Mouse (Mus musculus): ENCODE results near the gene Cemip. TPM values are rescaled to one million over a fixed set of nuclear protein-coding genes. Genes with fewer than 3 reads are reported as not detected.

Cemip gene
- polyA plus RNA-seq, 1 experiment from 2014 or later, result 0.89 TPM

- no peaks in the 10 kb centered on the region for H3K4me1 ChIP-seq (ENCODE audit: control insufficient read depth in 2 of 2, insufficient read depth in 2 of 2, low read length in 2 of 2)
- no peak overlapping the region for H3K9ac ChIP-seq (ENCODE audit: low read length)
- no peaks in the 10 kb centered on the region for H3K36me3 ChIP-seq (ENCODE audit: control insufficient read depth, insufficient read depth, low read length)
- no peaks in the 10 kb centered on the region for H3K9me3 ChIP-seq (ENCODE audit: control insufficient read depth, low read length)
- no peak for ATAC-seq (ENCODE audit: insufficient number of reproducible peaks, insufficient read depth, low FRiP score, low read depth)
- H3K4me2 ChIP-seq (ENCODE audit: low read length), result no peak overlapping the region
- H3K27ac ChIP-seq (replicated peaks in 1 of 2; ENCODE audit: control insufficient read depth in 1 of 2, insufficient read depth in 1 of 2, low read depth in 2 of 2, low read length in 2 of 2), result no peak overlapping the region
- no peak overlapping the region for H3K4me3 ChIP-seq (ENCODE audit: control insufficient read depth in 1 of 2, insufficient read depth in 1 of 2, low read depth in 1 of 2, low read length in 2 of 2)
- H3K27me3 ChIP-seq (ENCODE audit: control insufficient read depth, insufficient read depth, low read length), result no peaks in the 10 kb centered on the region
- 32% methylated on average over 8 of the region's 8 CpGs for WGBS
Observed at GRCm38 (mm10) chr7:84074266-84074665, 12.0 kb downstream of the Cemip start.

GRCm38 (mm10) chr7:84073856-84074255, 12.4 kb downstream of the Cemip start:
- no peaks in the 10 kb centered on the region for H3K27me3 ChIP-seq (ENCODE audit: control insufficient read depth, insufficient read depth, low read length)
- ATAC-seq (ENCODE audit: insufficient number of reproducible peaks, insufficient read depth, low FRiP score, low read depth), result no peak
- no peaks in the 10 kb centered on the region for H3K9me3 ChIP-seq (ENCODE audit: control insufficient read depth, low read length)
- H3K27ac ChIP-seq (replicated peaks in 1 of 2; ENCODE audit: control insufficient read depth in 1 of 2, insufficient read depth in 1 of 2, low read depth in 2 of 2, low read length in 2 of 2), result no peak overlapping the region
- H3K4me3 ChIP-seq (ENCODE audit: control insufficient read depth in 1 of 2, insufficient read depth in 1 of 2, low read depth in 1 of 2, low read length in 2 of 2), result no peak overlapping the region
- WGBS, result 60% methylated on average over 3 of the region's 3 CpGs
- H3K36me3 ChIP-seq (ENCODE audit: control insufficient read depth, insufficient read depth, low read length), result no peaks in the 10 kb centered on the region
- no peak overlapping the region for H3K9ac ChIP-seq (ENCODE audit: low read length)
- H3K4me1 ChIP-seq (ENCODE audit: control insufficient read depth in 2 of 2, insufficient read depth in 2 of 2, low read length in 2 of 2), result no peaks in the 10 kb centered on the region
- no peak overlapping the region for H3K4me2 ChIP-seq (ENCODE audit: low read length)

- Histone ChIP-seq H3K27ac (replicated peaks in 1 of 2; ENCODE audit: control insufficient read depth in 1 of 2, insufficient read depth in 1 of 2, low read depth in 2 of 2, low read length in 2 of 2) (no peak overlapping the region), H3K4me1 (ENCODE audit: control insufficient read depth in 2 of 2, insufficient read depth in 2 of 2, low read length in 2 of 2) (no peaks in the 10 kb centered on the region), H3K9me3 (ENCODE audit: control insufficient read depth, low read length) (0 out of 2 replicates have a peak, but pooled peaks cover 4% of the 10 kb centered on the region), H3K27me3 (ENCODE audit: control insufficient read depth, insufficient read depth, low read length) (no peaks in the 10 kb centered on the region), H3K36me3 (ENCODE audit: control insufficient read depth, insufficient read depth, low read length) (no peaks in the 10 kb centered on the region), H3K4me2 (ENCODE audit: low read length) (no peak overlapping the region), H3K9ac (ENCODE audit: low read length) (no peak overlapping the region), H3K4me3 (ENCODE audit: control insufficient read depth in 1 of 2, insufficient read depth in 1 of 2, low read depth in 1 of 2, low read length in 2 of 2) (no peak overlapping the region)
- 61% methylated on average over 5 of the region's 5 CpGs for WGBS
- ATAC-seq (ENCODE audit: insufficient number of reproducible peaks, insufficient read depth, low FRiP score, low read depth), result no peak
Observed at GRCm38 (mm10) chr7:84068931-84069330, 17.4 kb downstream of the Cemip start.

- Histone ChIP-seq H3K4me1 (ENCODE audit: control insufficient read depth in 2 of 2, insufficient read depth in 2 of 2, low read length in 2 of 2) (no peaks in the 10 kb centered on the region; a peak in 1 of 4 replicates), H3K27ac (replicated peaks in 1 of 2; ENCODE audit: control insufficient read depth in 1 of 2, insufficient read depth in 1 of 2, low read depth in 2 of 2, low read length in 2 of 2) (no peak overlapping the region), H3K9ac (ENCODE audit: low read length) (no peak overlapping the region), H3K4me3 (ENCODE audit: control insufficient read depth in 1 of 2, insufficient read depth in 1 of 2, low read depth in 1 of 2, low read length in 2 of 2) (no peak overlapping the region), H3K27me3 (ENCODE audit: control insufficient read depth, insufficient read depth, low read length) (no peaks in the 10 kb centered on the region), H3K9me3 (ENCODE audit: control insufficient read depth, low read length) (0 out of 2 replicates have a peak, but pooled peaks cover 1% of the 10 kb centered on the region), H3K4me2 (ENCODE audit: low read length) (no peak overlapping the region), H3K36me3 (ENCODE audit: control insufficient read depth, insufficient read depth, low read length) (no peaks in the 10 kb centered on the region)
- no peak for ATAC-seq (ENCODE audit: insufficient number of reproducible peaks, insufficient read depth, low FRiP score, low read depth)
- WGBS, result 84% methylated on average over 7 of the region's 7 CpGs
Observed at GRCm38 (mm10) chr7:84059799-84060198, 26.5 kb downstream of the Cemip start.

- H3K27me3 ChIP-seq (ENCODE audit: control insufficient read depth, insufficient read depth, low read length), result no peaks in the 10 kb centered on the region
- no peak overlapping the region for H3K9ac ChIP-seq (ENCODE audit: low read length)
- H3K4me2 ChIP-seq (ENCODE audit: low read length), result no peak overlapping the region
- H3K4me1 ChIP-seq (ENCODE audit: control insufficient read depth in 2 of 2, insufficient read depth in 2 of 2, low read length in 2 of 2), result no peaks in the 10 kb centered on the region; a peak in 1 of 4 replicates
- no peak for ATAC-seq (ENCODE audit: insufficient number of reproducible peaks, insufficient read depth, low FRiP score, low read depth)
- H3K9me3 ChIP-seq (ENCODE audit: control insufficient read depth, low read length), result no peaks in the 10 kb centered on the region
- H3K27ac ChIP-seq (replicated peaks in 1 of 2; ENCODE audit: control insufficient read depth in 1 of 2, insufficient read depth in 1 of 2, low read depth in 2 of 2, low read length in 2 of 2), result no peak overlapping the region
- 64% methylated on average over 7 of the region's 7 CpGs for whole genome bisulfite sequencing
- no peak overlapping the region for H3K4me3 ChIP-seq (ENCODE audit: control insufficient read depth in 1 of 2, insufficient read depth in 1 of 2, low read depth in 1 of 2, low read length in 2 of 2)
- H3K36me3 ChIP-seq (ENCODE audit: control insufficient read depth, insufficient read depth, low read length), result no peaks in the 10 kb centered on the region
Observed at GRCm38 (mm10) chr7:84055961-84056629, 30.2 kb downstream of the Cemip start.

- 83% methylated on average over 7 of the region's 7 CpGs for WGBS
- no peak overlapping the region for H3K27ac ChIP-seq (replicated peaks in 1 of 2; ENCODE audit: control insufficient read depth in 1 of 2, insufficient read depth in 1 of 2, low read depth in 2 of 2, low read length in 2 of 2)
- no peaks in the 10 kb centered on the region; a peak in 1 of 4 replicates for H3K4me1 ChIP-seq (ENCODE audit: control insufficient read depth in 2 of 2, insufficient read depth in 2 of 2, low read length in 2 of 2)
- no peak for ATAC-seq (ENCODE audit: insufficient number of reproducible peaks, insufficient read depth, low FRiP score, low read depth)
- H3K4me2 ChIP-seq (ENCODE audit: low read length), result no peak overlapping the region
- H3K9me3 ChIP-seq (ENCODE audit: control insufficient read depth, low read length), result no peaks in the 10 kb centered on the region
- no peaks in the 10 kb centered on the region for H3K27me3 ChIP-seq (ENCODE audit: control insufficient read depth, insufficient read depth, low read length)
- H3K9ac ChIP-seq (ENCODE audit: low read length), result no peak overlapping the region
- no peaks in the 10 kb centered on the region for H3K36me3 ChIP-seq (ENCODE audit: control insufficient read depth, insufficient read depth, low read length)
- H3K4me3 ChIP-seq (ENCODE audit: control insufficient read depth in 1 of 2, insufficient read depth in 1 of 2, low read depth in 1 of 2, low read length in 2 of 2), result no peak overlapping the region
Observed at GRCm38 (mm10) chr7:84053856-84054255, 32.4 kb downstream of the Cemip start.

GRCm38 (mm10) chr7:84051423-84051822, 34.9 kb downstream of the Cemip start:
- Histone ChIP-seq H3K9me3 (ENCODE audit: control insufficient read depth, low read length) (peaks cover 5% of the 10 kb centered on the region; the same call in 1 of the 2 replicates), H3K9ac (ENCODE audit: low read length) (no peak overlapping the region), H3K4me2 (ENCODE audit: low read length) (no peak overlapping the region), H3K4me3 (ENCODE audit: control insufficient read depth in 1 of 2, insufficient read depth in 1 of 2, low read depth in 1 of 2, low read length in 2 of 2) (no peak overlapping the region), H3K27ac (replicated peaks in 1 of 2; ENCODE audit: control insufficient read depth in 1 of 2, insufficient read depth in 1 of 2, low read depth in 2 of 2, low read length in 2 of 2) (no peak overlapping the region), H3K36me3 (ENCODE audit: control insufficient read depth, insufficient read depth, low read length) (no peaks in the 10 kb centered on the region), H3K27me3 (ENCODE audit: control insufficient read depth, insufficient read depth, low read length) (no peaks in the 10 kb centered on the region), H3K4me1 (ENCODE audit: control insufficient read depth in 2 of 2, insufficient read depth in 2 of 2, low read length in 2 of 2) (no peaks in the 10 kb centered on the region; a peak in 1 of 4 replicates)
- 81% methylated on average over 4 of the region's 4 CpGs for WGBS
- ATAC-seq (ENCODE audit: insufficient number of reproducible peaks, insufficient read depth, low FRiP score, low read depth), result no peak

- ATAC-seq (ENCODE audit: insufficient number of reproducible peaks, insufficient read depth, low FRiP score, low read depth), result no peak
- no peak overlapping the region for H3K27ac ChIP-seq (replicated peaks in 1 of 2; ENCODE audit: control insufficient read depth in 1 of 2, insufficient read depth in 1 of 2, low read depth in 2 of 2, low read length in 2 of 2)
- no peaks in the 10 kb centered on the region for H3K36me3 ChIP-seq (ENCODE audit: control insufficient read depth, insufficient read depth, low read length)
- H3K9ac ChIP-seq (ENCODE audit: low read length), result no peak overlapping the region
- H3K4me3 ChIP-seq (ENCODE audit: control insufficient read depth in 1 of 2, insufficient read depth in 1 of 2, low read depth in 1 of 2, low read length in 2 of 2), result no peak overlapping the region
- H3K4me1 ChIP-seq (ENCODE audit: control insufficient read depth in 2 of 2, insufficient read depth in 2 of 2, low read length in 2 of 2), result no peaks in the 10 kb centered on the region
- H3K27me3 ChIP-seq (ENCODE audit: control insufficient read depth, insufficient read depth, low read length), result no peaks in the 10 kb centered on the region
- no peak overlapping the region for H3K4me2 ChIP-seq (ENCODE audit: low read length)
- H3K9me3 ChIP-seq (ENCODE audit: control insufficient read depth, low read length), result peaks cover 5% of the 10 kb centered on the region; the same call in 1 of the 2 replicates
- 56% methylated on average over 4 of the region's 4 CpGs for WGBS
Observed at GRCm38 (mm10) chr7:84045546-84045945, 40.8 kb downstream of the Cemip start.

All from heart, embryonic 14.5 days (tissue).